Mouse (Mus musculus): ENCODE data around the gene Polr2f.
A peak's percentile ranks its signal among the peaks of the same experiment; 100 is the strongest.

The Polr2f gene

GRCm38 (mm10) chr15:79140866-79141565, at the start of gene Polr2f, which contains the start of gene 1700088E04Rik:
Gene Polr2f (plus strand): TSS chr15:79141009.
Gene 1700088E04Rik (minus strand): TSS chr15:79141253.
- peak; percentile 98 for DNase-seq

- no peak for DNase-seq
Measured at GRCm38 (mm10) chr15:79092284-79092683, 48.5 kb upstream of the Polr2f start.

- DNase-seq = no peak
Measured at GRCm38 (mm10) chr15:79093083-79093839, 47.5 kb upstream of the Polr2f start.

DNA sequence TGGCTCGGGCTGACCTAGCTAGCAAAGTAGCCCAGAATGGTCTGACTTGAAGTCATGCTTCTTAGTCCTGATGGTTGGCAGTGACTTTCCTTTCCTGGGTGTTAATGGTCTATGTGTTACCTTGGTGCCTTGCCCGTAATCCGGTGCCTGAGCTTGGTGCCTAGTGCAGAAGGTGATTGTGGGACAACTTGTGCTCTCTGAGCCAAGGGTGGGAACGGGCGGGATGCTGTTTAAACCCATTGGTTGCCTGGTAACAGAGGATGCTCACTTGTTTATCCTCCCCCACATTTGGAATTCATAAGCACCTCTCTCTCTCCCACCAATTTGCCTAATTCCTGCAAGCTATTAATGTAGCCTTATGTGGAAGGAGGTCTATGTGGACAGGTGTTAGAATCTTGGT, 45.3 kb upstream of the Polr2f start:
- no peak for DNase-seq

- DNase-seq = no peak
Measured at GRCm38 (mm10) chr15:79096556-79096955, 44.3 kb upstream of the Polr2f start.

DNA sequence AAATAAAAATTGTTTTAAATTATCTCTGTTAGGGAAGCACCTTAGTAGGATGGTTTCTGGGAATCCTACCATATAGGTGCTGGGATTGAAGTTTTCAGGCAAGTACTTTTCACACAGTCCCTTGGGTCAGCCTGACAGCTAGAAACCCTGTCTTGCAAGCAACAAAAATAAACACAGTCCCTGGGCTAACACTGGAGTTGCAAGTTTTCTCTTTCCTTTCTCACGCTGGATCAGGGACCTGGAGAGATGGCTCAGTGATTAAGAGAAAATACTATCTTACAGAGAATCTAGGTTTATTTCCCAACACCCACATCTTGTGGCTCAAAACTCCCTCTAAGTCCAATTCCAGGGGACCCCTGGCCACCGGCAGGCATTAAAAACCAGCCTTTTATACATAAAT, 43.7 kb upstream of the Polr2f start:
- no peak for DNase-seq

- no peak for DNase-seq
Measured at GRCm38 (mm10) chr15:79097611-79098025, 43.2 kb upstream of the Polr2f start.

DNA sequence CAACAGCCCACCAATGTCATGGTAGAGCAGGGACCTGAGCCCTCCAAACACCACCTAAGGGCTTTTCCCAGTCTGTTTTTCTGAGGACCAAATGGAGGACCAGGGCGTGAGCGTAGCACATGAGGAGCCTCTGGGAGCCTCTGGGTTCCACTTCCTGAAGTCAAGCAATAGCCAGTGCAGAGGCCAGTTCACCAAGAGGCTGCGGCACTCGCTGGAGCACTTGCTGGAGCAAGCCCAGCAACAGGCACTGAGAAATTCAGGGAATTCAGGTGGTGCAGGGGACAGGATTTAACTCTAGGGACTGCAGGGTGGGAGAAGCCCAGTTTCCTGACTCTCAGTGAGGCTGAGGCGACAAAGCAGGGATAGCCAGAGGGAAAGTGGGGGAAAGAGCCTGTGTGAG, 42.6 kb upstream of the Polr2f start:
- DNase-seq = no peak

DNA sequence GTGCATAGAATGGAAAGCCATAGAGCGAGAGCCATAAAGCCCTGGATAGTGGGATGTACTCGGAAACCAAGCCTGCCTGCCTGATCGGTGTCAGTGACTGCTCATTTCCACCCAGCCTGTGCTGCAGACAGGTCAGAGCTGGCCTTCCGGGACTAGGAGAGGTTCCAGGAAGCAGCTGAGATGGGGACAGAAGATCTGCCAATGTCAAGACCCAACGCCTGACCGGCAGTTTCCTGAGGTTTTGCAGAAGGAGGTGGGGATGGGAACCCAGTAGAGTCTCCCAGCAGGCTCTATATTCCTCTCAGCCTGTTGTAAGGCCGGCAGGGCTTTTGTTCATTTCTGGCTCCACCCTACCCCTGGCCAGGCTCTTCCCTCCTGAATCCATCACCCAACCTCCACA, 41.9 kb upstream of the Polr2f start:
- DNase-seq = no peak

GRCm38 (mm10) chr15:79099456-79099855, 41.4 kb upstream of the Polr2f start:
- DNase-seq = no peak

- no peak for DNase-seq
Measured at GRCm38 (mm10) chr15:79100391-79100790, 40.4 kb upstream of the Polr2f start.

DNA sequence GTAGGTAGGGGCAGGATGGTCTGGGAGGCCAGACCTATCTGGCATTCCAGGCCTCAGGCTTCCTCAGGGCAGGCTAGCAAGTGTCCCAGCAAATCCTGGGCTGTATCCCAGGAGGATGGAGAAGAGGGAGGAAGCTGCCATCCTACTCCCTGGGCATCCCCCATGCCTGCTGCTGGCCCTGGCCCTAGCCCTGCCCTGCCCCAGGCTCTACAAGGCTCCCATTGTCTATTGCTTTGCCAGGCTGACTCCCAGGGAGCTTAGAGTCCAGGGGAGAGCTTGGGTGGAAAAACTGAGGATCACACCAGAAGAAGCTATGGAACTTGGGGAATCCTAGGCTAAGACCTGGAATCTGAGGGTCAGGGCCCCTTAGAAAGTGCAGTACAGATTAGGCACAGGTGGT, 39.3 kb upstream of the Polr2f start:
- DNase-seq = no peak

DNA sequence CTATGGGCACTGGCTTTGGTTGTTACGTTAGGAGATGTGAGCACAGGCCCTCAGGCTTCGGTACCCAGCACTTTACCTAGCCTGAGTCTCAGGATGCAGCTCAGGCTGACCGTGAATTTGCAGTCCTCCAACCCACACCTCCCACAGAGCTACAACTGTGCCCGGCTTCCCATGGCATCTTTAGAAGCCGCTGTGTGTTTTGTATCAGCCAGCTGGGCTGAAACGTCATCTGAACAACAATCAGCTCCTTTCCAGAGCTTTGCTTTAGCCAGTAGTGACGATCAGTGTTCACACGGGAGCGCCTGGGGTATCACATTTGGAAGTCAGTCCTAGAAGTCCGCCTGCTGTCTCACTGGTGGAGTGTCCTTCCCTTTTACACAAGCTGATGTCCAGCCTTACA, 37.5 kb upstream of the Polr2f start:
- no peak for DNase-seq

DNA sequence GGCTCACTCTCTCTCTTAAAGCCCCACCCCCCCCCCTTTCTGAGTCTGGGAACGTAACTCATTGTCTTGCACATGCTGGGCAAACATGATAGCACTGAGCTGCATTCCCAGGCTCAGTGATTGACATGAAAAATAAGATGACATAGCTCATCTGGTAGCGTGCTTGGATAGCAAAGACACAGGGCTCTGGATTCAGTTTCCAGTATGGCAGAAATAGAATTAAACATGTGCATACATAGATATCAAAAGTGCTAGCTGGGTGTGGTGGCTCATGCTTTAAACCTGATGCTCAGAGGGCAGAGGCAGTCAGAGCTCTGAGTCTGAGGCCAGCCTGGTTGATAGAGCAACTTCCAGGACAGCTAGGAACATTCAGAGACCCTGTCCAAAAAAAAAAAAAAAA, 35.0 kb upstream of the Polr2f start:
- no peak for DNase-seq

- peak; percentile 43 for DNase-seq
Measured at GRCm38 (mm10) chr15:79107966-79108365, 32.8 kb upstream of the Polr2f start.

GRCm38 (mm10) chr15:79108421-79109320, 32.1 kb upstream of the Polr2f start, which contains the start of gene Micall1:
Gene Micall1 (plus strand): TSS chr15:79108898.
- peak; percentile 81 for DNase-seq

- peak; percentile 26 for DNase-seq
Measured at GRCm38 (mm10) chr15:79109321-79109934, 31.4 kb upstream of the Polr2f start.

DNA sequence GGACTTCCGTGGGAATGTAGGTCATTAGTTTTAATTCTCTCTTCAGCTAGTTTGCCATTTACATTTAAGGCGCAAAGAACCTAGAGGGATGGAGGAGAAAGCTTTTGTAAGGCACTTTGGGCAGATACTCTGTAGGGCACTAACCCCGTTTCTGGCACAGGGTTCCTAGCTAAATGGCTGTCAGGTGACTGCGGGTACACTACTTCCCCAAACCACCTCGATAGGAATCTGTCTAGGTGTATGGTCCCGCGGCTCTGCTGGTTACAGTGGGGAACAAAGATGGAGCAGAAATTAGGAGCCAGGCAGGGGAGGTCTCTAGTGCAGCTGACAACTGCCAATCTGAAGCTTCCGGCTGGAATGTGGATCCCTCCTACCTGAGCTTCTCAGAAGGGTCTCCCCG, 30.8 kb upstream of the Polr2f start:
- no peak for DNase-seq

DNA sequence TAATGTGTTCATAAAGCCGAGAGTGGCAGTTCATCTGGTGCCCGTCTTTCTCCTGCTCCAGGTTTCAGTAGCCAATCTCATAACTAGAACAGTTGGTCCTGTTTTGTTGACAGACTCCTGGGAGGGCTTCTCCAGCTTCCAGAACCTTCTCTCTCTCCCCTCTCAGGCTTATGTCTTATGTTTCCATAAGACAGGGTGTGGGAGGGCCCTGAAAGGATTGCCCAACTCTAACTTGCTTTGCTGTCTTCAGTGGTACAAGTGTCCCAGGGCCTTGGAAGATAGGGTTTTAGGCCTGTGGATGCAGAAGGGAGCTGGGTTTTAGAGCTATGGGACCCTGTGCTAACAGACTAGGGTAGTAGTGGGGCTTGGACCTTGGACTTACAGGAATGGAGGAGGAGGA, 30.3 kb upstream of the Polr2f start:
- DNase-seq = no peak

- no peak for DNase-seq
Measured at GRCm38 (mm10) chr15:79111774-79112173, 29.0 kb upstream of the Polr2f start.

DNA sequence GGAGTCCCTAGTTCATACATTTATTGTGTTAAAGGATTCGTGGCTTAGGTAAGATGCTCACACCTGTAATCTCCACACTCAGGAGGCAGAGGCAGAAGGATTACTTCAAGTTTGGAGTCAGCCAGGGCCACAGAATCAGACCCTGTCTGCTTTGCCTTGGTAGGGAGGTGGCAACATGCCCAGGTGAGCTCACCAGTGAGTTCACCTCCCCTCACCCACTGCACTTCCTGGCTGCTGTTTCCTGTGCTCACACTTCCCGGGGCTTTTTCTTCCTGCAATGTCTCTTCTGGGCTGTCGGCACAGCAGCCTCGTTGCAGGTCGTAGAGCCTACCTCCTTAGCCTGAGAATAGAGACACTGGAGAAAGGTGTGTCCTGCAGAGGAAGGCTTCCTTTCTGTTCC, 25.5 kb upstream of the Polr2f start:
- DNase-seq = no peak

- DNase-seq = no peak
Measured at GRCm38 (mm10) chr15:79119491-79119890, 21.3 kb upstream of the Polr2f start.

- DNase-seq = no peak
Measured at GRCm38 (mm10) chr15:79122119-79122518, 18.7 kb upstream of the Polr2f start.

Data from embryo, embryonic 11 days (tissue).